Mouse (Mus musculus) MEL (cell line): ENCODE results near the gene Sdccag8.

Source experiments
- CTCF ChIP-seq, 3 experiments: IDR thresholded peaks in 2 of 3; conservative IDR thresholded peaks in 1 of 3; 2 replicates each; pipeline ENCODE4 v1.5.1; 2011 to 2012; ENCODE audit warnings: low read length in 3 of 3, low read depth in 2 of 3, mild to moderate bottlenecking in 2 of 3, improper control_type of control experiment in 1 of 3, inconsistent platforms in 1 of 3, mixed read lengths in 1 of 3, moderate library complexity in 1 of 3; ENCODE audit not compliant: control insufficient read depth in 1 of 3, insufficient read depth in 1 of 3, poor library complexity in 1 of 3, severe bottlenecking in 1 of 3
- EP300 ChIP-seq, 2 experiments: IDR thresholded peaks; 2 replicates each; pipeline ENCODE4 v1.6.1; 2011; ENCODE audit warnings: improper control_type of control experiment in 2 of 2, low read length in 2 of 2, low read depth in 1 of 2, mild to moderate bottlenecking in 1 of 2
- GATA1 ChIP-seq: IDR thresholded peaks from 2 replicates; pipeline ENCODE4 v1.6.1; 2011; ENCODE audit warnings: low read depth, low read length, improper control_type of control experiment
- POLR2A ChIP-seq, 2 experiments: IDR thresholded peaks; 2 replicates each; pipeline ENCODE4 v1.6.1; 2011 to 2012; ENCODE audit warnings: low read length in 2 of 2, mild to moderate bottlenecking in 2 of 2, control low read depth in 1 of 2, improper control_type of control experiment in 1 of 2, low read depth in 1 of 2, moderate library complexity in 1 of 2; ENCODE audit not compliant: control insufficient read depth in 1 of 2, insufficient read depth in 1 of 2, poor library complexity in 1 of 2
- POLR2AphosphoS2 ChIP-seq: IDR thresholded peaks from 2 replicates; pipeline ENCODE4 v1.6.1; 2011; ENCODE audit warnings: low read length, improper control_type of control experiment
- POLR2AphosphoS5 ChIP-seq: IDR thresholded peaks from 2 replicates; pipeline ENCODE4 v1.6.1; 2012; ENCODE audit warnings: low read depth, borderline replicate concordance, mild to moderate bottlenecking, inconsistent platforms, low read length, moderate library complexity, mixed read lengths
- SIN3A ChIP-seq: IDR thresholded peaks from 2 replicates; pipeline ENCODE4 v1.6.1; 2012; ENCODE audit warnings: low read length, improper control_type of control experiment, inconsistent platforms
- SMC3 ChIP-seq: IDR thresholded peaks from 2 replicates; pipeline ENCODE4 v1.6.1; 2011; ENCODE audit warnings: low read depth, low read length, improper control_type of control experiment
- USF1 ChIP-seq: IDR thresholded peaks from 2 replicates; pipeline ENCODE4 v1.6.1; 2014; ENCODE audit warnings: low read depth, mild to moderate bottlenecking, inconsistent platforms, low read length, improper control_type of control experiment, moderate library complexity
- USF2 ChIP-seq, 2 experiments: IDR thresholded peaks; 2 replicates each; pipeline ENCODE4 v1.6.1; 2011 to 2012; ENCODE audit warnings: improper control_type of control experiment in 2 of 2, low read length in 2 of 2, borderline replicate concordance in 1 of 2, inconsistent platforms in 1 of 2, low read depth in 1 of 2, mild to moderate bottlenecking in 1 of 2; ENCODE audit not compliant: insufficient read depth in 1 of 2
- ZC3H11A ChIP-seq: IDR thresholded peaks from 2 replicates; pipeline ENCODE4 v1.6.1; 2012; ENCODE audit warnings: low read depth, mild to moderate bottlenecking, inconsistent platforms, low read length, improper control_type of control experiment
- ZKSCAN1 ChIP-seq: IDR thresholded peaks from 2 replicates; pipeline ENCODE4 v1.6.1; 2012; ENCODE audit warnings: low read depth, mild to moderate bottlenecking, inconsistent platforms, low read length, improper control_type of control experiment, moderate library complexity

- TF ChIP-seq POLR2AphosphoS5 (no peak), EP300 (IDR thresholded peaks at IDR 0.05; ENCODE audit: low read depth in 1 of 2, low read length in 2 of 2) (no peak), POLR2A (IDR thresholded peaks at IDR 0.05; ENCODE audit: control insufficient read depth in 1 of 2, insufficient read depth in 1 of 2, low read depth in 1 of 2, low read length in 2 of 2, poor library complexity in 1 of 2) (no peak), POLR2AphosphoS2 (no peak), CTCF (IDR thresholded peaks at IDR 0.05 in 2 of 3, conservative IDR thresholded peaks at IDR 0.05 in 1 of 3; ENCODE audit: control insufficient read depth in 1 of 3, insufficient read depth in 1 of 3, low read depth in 2 of 3, low read length in 3 of 3, poor library complexity in 1 of 3, severe bottlenecking in 1 of 3) (no peak), SIN3A (no peak), USF2 (IDR thresholded peaks at IDR 0.05; ENCODE audit: borderline replicate concordance in 1 of 2, insufficient read depth in 1 of 2, low read depth in 1 of 2, low read length in 2 of 2) (no peak), USF1 (no peak), SMC3 (no peak), ZKSCAN1 (no peak), ZC3H11A (no peak), GATA1 (no peak)
Measured at GRCm38 (mm10) chr1:177045885-177046284, 231.4 kb downstream of the Sdccag8 start.
